Mouse (Mus musculus): ENCODE results near the gene Ucma.
A peak's percentile ranks its signal among the peaks of the same experiment; 100 is the strongest.

The Ucma gene

GRCm38 (mm10) chr2:5001266-5001665, 25.3 kb downstream of the Ucma start:
- DNase-seq (ENCODE audit: low spot score in 2 of 2) = no peak

- DNase-seq (ENCODE audit: low spot score in 2 of 2) = no peak
Observed at GRCm38 (mm10) chr2:5007107-5007506, 31.2 kb downstream of the Ucma start.

GRCm38 (mm10) chr2:5011898-5012490, 36.1 kb downstream of the Ucma start:
- DNase-seq (ENCODE audit: low spot score in 2 of 2) = no peak

GRCm38 (mm10) chr2:5012491-5013324, 36.8 kb downstream of the Ucma start, which contains the start of gene Mcm10:
Gene Mcm10 (minus strand): TSS chr2:5012791.
- DNase-seq (ENCODE audit: low spot score in 2 of 2) = peak; percentile 88 to 91

GRCm38 (mm10) chr2:5014616-5015015, 38.7 kb downstream of the Ucma start:
- DNase-seq (ENCODE audit: low spot score in 2 of 2) = no peak

- no peak for DNase-seq (ENCODE audit: low spot score in 2 of 2)
Observed at GRCm38 (mm10) chr2:5015527-5015926, 39.6 kb downstream of the Ucma start.

- DNase-seq (ENCODE audit: low spot score in 2 of 2) = no peak
Observed at GRCm38 (mm10) chr2:5016922-5017321, 41.0 kb downstream of the Ucma start.

- no peak for DNase-seq (ENCODE audit: low spot score in 2 of 2)
Observed at GRCm38 (mm10) chr2:5019708-5020107, 43.8 kb downstream of the Ucma start.

- DNase-seq (ENCODE audit: low spot score in 2 of 2) = no peak
Observed at GRCm38 (mm10) chr2:5023275-5023674, 47.4 kb downstream of the Ucma start.

- DNase-seq (ENCODE audit: low spot score in 2 of 2) = no peak
Observed at GRCm38 (mm10) chr2:5023699-5024399, 47.9 kb downstream of the Ucma start.

- DNase-seq (ENCODE audit: low spot score in 2 of 2) = no peak
Observed at GRCm38 (mm10) chr2:5025162-5025733, 49.3 kb downstream of the Ucma start.

GRCm38 (mm10) chr2:5027057-5027456, 51.1 kb downstream of the Ucma start:
- no peak for DNase-seq (ENCODE audit: low spot score in 2 of 2)

- DNase-seq (ENCODE audit: low spot score in 2 of 2) = no peak
Observed at GRCm38 (mm10) chr2:5028047-5028446, 52.1 kb downstream of the Ucma start.

- DNase-seq (ENCODE audit: low spot score in 2 of 2) = no peak
Observed at GRCm38 (mm10) chr2:5029808-5030207, 53.9 kb downstream of the Ucma start.

- no peak for DNase-seq (ENCODE audit: low spot score in 2 of 2)
Observed at GRCm38 (mm10) chr2:5031215-5031614, 55.3 kb downstream of the Ucma start.

- DNase-seq (ENCODE audit: low spot score in 2 of 2) = no peak
Observed at GRCm38 (mm10) chr2:5032665-5033064, 56.7 kb downstream of the Ucma start.

GRCm38 (mm10) chr2:5033546-5034420, 57.9 kb downstream of the Ucma start:
- DNase-seq (ENCODE audit: low spot score in 2 of 2) = no peak

- DNase-seq (ENCODE audit: low spot score in 2 of 2) = no peak
Observed at GRCm38 (mm10) chr2:5034801-5035200, 58.9 kb downstream of the Ucma start.

GRCm38 (mm10) chr2:5035241-5035640, 59.3 kb downstream of the Ucma start:
- DNase-seq (ENCODE audit: low spot score in 2 of 2) = no peak

Measured in frontal cortex, postnatal 14 days (tissue).